Mouse (Mus musculus) olfactory bulb, adult 2 months (tissue): ENCODE data around the gene Orc2. TPM values are rescaled to one million over a fixed set of nuclear protein-coding genes. Genes with fewer than 3 reads are reported as not detected.
A peak's percentile ranks its signal among the peaks of the same experiment; 100 is the strongest.

ENCODE experiments used
- H3K27ac ChIP-seq: fragments of 200-500 bp; 2 replicates; pipeline ENCODE4 v1.5.1; 2012; ENCODE audit warnings: low read depth, low read length; ENCODE audit not compliant: insufficient read depth
- H3K4me1 ChIP-seq: fragments of 200-500 bp; 2 replicates; pipeline ENCODE4 v1.6.1; 2012; ENCODE audit warnings: low read length; ENCODE audit not compliant: control insufficient read depth, insufficient read depth
- H3K4me3 ChIP-seq: fragments of 200-500 bp; 2 replicates; pipeline ENCODE4 v1.5.1; 2012; ENCODE audit warnings: mild to moderate bottlenecking, low read depth, low read length, moderate library complexity; ENCODE audit not compliant: insufficient read depth
- CTCF ChIP-seq: fragments of 200-500 bp; IDR thresholded peaks from 2 replicates; pipeline ENCODE4 v1.5.1; 2012; ENCODE audit warnings: low read depth, mild to moderate bottlenecking, low read length, moderate library complexity; ENCODE audit not compliant: insufficient read depth
- POLR2A ChIP-seq: fragments of 200-500 bp; IDR thresholded peaks from 2 replicates; pipeline ENCODE4 v1.6.1; 2012; ENCODE audit warnings: mild to moderate bottlenecking, low read depth, low read length, moderate library complexity; ENCODE audit not compliant: insufficient read depth
- WGBS: fragments of 180-500 bp; shearing (Covaris S2); methylation state at CpG from one replicate; pipeline ENCODE4 v1.1.7; 2018; 5-methylcytosine and 5-hydroxymethylcytosine counted together
- polyA plus RNA-seq: library from polyadenylated mRNA; stranded (reverse); fragments of >200 nt; gene quantifications from 2 replicates; pipeline ENCODE4 v1.2.4, GENCODE M21; 2012; ENCODE audit warnings: low replicate concordance; ENCODE audit not compliant: missing spikeins, insufficient read depth, insufficient read length

Gene Orc2
- not detected in 2 replicates for polyA plus RNA-seq

DNA sequence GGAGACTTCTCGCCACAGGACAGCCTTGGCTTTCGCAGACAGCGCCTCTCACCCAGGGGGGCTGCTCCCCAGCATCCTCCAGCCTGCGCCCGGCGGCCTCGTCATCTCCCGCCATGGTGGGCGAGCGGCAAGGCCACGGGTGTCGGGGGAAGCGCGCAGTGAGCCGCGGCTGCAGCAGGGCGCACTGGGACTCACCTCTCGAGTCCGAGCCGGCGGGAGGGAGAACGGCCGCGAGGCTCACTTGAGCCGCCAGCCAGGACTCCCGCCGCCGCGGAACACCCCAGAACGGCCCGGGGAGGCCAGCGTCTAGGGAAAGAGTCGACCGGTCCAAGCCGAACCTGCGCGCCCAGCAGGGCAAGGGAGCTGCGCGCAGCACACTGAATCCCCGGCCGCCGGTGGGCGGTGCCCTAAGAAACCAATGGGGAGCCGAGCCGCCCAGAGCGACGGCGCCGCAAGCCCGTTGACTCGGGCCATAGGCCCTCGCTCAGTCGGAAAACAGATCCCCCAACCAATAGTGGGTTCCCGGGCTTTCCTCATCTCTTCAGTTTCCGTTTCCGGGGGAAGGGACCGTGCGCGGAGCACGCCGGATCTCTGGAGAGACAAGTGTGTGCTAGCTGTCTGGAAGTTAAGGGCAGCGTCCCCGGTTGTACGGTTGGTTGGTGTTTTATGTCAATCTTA is at the start of gene Orc2:
Gene Orc2 (minus strand): TSS at position 533 of the 678 bp plus-strand sequence.
- under 1% methylated on average over 64 of the region's 64 CpGs for WGBS

DNA sequence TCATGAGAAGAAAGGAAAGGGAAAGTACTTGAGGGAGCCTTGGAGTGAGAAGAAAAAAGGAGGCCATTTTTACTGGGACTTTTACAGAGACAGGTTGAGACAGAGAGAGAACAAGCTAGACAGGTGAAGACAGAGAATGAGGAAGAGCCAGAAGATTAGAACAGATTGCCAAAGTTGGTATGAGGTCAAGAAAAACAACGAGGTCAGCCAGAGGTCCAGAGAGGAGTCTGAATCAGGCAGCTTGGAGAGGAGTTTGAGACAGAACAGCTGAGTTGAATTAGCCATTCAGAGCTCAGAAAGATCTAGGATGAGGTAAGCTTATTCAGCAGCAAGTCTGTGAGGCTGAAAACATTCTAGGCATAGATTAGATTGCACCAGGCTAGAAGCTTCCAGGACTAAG is 36.5 kb upstream of the Orc2 start:
- Histone ChIP-seq H3K4me3 (no peak overlapping the region), H3K4me1 (no peaks in the 10 kb centered on the region), H3K27ac (no peak overlapping the region)
- no peak for TF ChIP-seq CTCF
- TF ChIP-seq POLR2A = no peak
- whole genome bisulfite sequencing = 77% methylated on average over 1 of the region's 1 CpGs

More for the DNA sequence above, at the start of gene Orc2:
- peaks cover 4% of the 10 kb centered on the region for H3K4me1 ChIP-seq
- TF ChIP-seq POLR2A (peak; percentile 79), CTCF (no peak)
- H3K27ac ChIP-seq = no peak within 1 kb of the TSS; the same call in 1 of the 2 replicates
- peak within 1 kb of the TSS; percentile 91 for H3K4me3 ChIP-seq

DNA sequence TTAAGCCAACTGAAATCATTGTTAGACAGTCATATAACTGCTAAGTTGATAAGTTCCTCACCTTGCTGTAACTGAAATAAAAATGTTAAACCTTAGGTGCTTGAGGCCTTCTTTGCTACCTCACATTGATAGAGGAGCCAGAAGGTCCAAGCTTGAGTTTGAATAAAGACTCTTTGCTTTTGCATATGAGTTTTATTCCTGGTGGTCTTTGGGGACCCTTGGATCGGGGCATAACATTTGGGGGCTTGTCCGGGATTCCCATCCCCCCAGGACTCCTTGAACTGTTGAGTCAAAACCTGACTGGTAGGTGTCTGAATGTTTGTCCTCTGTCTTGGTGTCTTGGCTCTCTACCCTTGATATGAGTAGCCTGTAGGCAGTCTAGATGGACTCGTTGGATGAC is 2.3 kb upstream of the Orc2 start:
- WGBS = 96% methylated on average over 3 of the region's 3 CpGs
- no peak overlapping the region for H3K4me3 ChIP-seq
- no peak overlapping the region for H3K27ac ChIP-seq
- peaks cover 4% of the 10 kb centered on the region for H3K4me1 ChIP-seq
- TF ChIP-seq POLR2A = no peak
- no peak for TF ChIP-seq CTCF

DNA sequence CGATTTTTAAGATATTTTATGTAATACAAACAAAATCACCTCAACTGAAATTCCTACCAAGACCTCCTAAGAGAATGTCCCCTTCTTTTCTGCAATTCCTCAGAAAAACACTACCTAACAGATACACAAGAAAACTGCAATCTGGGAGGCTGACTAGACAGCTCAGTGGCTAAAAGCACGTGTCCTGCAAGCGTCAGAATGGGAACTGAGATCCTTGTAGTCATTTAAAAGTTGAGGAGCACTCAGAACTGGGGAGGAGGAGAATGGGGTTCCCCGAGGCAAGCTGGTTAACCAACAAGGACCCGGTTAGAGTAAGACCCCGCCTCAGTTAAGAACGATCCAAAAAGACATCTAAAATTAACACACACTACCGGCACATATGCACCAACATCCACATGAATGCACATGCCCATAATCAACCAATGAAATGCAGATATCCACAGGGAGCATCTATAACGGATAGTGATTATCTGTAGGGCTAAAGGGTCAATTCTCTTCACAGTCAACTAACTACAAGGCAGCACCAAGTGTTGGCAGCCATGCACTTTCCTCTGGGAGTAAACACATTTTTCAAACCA is 1.0 kb downstream of the Orc2 start:
- Histone ChIP-seq H3K4me1 (peaks cover 4% of the 10 kb centered on the region), H3K27ac (no peak overlapping the region), H3K4me3 (peak overlapping the region; percentile 91)
- TF ChIP-seq CTCF (no peak), POLR2A (no peak)
- WGBS = 15% methylated on average over 9 of the region's 9 CpGs

DNA sequence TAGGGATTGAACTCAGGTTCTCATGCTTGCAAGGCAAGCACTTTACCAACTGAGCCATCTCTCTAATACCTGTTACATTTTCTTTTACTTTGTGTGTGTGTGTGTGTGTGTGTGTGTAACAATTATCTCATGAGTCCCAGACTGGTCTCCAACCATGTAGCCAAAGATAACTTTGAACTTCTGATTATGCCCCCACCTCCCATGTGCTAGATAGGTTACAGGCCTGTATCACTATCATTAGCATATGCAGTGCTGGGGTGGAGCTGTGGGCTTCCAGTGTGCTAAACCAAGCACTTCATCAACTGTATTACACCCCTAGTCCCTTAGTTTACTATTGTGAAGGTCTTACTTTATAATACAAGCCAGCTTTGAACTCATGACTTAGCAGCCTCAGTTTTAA is 1.8 kb downstream of the Orc2 start:
- H3K4me3 ChIP-seq = no peak overlapping the region
- H3K4me1 ChIP-seq = peaks cover 4% of the 10 kb centered on the region

DNA sequence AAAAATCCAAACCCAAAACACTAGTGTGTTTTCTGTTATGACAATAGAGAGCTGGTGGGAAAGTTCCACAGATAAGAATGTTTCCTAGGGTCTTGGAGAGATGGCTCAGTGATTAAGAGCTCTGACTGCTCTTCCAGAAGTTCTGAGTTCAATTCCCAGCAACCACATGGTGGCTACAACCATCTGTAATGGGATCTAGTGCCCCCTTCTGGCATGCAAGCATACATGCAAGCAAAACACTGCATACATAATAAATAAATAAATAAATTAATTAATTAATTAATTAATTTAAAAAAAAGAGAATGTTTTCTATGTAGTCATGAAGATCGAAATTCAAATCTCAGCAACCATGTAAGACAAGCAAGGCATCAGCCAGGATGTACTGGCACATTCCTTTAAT is 6.2 kb downstream of the Orc2 start:
- H3K27ac ChIP-seq = no peak overlapping the region
- no peak overlapping the region for H3K4me3 ChIP-seq
- 92% methylated on average over 1 of the region's 1 CpGs for WGBS
- TF ChIP-seq CTCF = no peak
- no peak for TF ChIP-seq POLR2A
- peaks cover under 1% of the 10 kb centered on the region; the same call in 1 of the 2 replicates for H3K4me1 ChIP-seq

More for the DNA sequence above, 1.8 kb downstream of the Orc2 start:
- no peak overlapping the region for H3K27ac ChIP-seq
- TF ChIP-seq CTCF = no peak
- TF ChIP-seq POLR2A = no peak

DNA sequence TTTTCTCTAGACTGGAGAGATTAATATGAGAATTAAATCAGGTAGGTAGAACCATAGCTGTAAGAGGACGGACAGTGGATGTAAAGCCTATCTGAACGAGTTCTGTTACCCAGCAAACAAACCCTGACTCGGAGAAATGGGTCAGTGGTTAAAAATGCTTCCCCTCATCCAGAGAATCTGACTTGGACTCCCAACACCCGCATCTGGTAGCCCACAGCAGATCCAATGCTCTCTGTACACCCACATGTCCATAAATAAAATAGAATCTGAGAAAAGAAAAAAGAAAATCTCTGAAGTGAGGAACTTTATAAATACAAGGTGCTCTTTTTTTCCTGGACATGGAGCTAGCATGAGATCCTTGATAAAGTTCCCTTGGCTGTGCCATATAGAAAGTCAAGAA is 7.2 kb downstream of the Orc2 start:
- no peak overlapping the region for H3K27ac ChIP-seq
- no peaks in the 10 kb centered on the region for H3K4me1 ChIP-seq
- no peak overlapping the region for H3K4me3 ChIP-seq
- 95% methylated on average over 4 of the region's 4 CpGs for WGBS
- no peak for TF ChIP-seq POLR2A
- no peak for TF ChIP-seq CTCF

DNA sequence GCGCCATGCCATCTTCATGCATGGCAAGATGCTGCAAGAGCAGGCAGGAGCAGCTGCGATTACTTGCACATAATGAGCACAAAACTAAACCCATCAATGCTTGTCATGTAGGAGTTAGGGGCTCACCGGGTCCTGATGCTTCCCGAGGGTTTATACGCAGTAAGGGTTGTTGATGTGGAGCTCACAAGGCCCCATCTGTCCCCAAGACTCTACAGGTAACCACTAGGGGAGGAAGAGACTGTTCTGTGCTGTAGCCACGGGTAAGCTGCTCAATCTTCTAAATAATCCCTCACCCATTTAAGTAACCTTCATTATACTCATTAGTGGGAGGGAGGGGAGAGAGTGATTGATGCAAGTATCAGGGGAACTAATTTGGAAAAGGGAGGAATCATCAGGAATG is 9.3 kb downstream of the Orc2 start:
- no peak overlapping the region for H3K4me3 ChIP-seq
- TF ChIP-seq CTCF (no peak), POLR2A (no peak)
- H3K27ac ChIP-seq = no peak overlapping the region
- no peaks in the 10 kb centered on the region for H3K4me1 ChIP-seq
- WGBS = 93% methylated on average over 6 of the region's 6 CpGs

DNA sequence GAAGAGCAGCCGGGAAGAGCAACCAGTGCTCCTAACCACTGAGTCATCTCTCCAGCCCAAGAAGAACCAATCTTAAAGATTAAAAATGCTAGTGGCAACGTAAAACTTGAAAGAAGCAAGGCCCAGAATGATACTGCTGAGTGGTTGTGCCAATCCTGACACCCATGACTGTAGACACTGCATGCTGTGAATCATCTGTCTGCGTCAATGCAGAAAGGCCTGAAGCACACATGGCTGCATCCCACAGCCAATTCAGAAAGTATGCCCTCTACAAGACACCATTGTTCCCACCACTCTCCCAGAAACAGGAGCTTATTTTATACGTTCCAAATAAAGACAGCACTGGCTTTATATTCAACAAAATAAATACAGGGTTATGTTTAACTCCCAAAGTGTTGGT is 22.3 kb downstream of the Orc2 start:
- 79% methylated on average over 4 of the region's 4 CpGs for WGBS
- H3K4me3 ChIP-seq = no peak overlapping the region
- TF ChIP-seq CTCF (no peak), POLR2A (no peak)
- H3K4me1 ChIP-seq = no peaks in the 10 kb centered on the region
- H3K27ac ChIP-seq = no peak overlapping the region
